16 mouse cellular contexts compared by ENCODE assay signal in genomic region chr14:110871339-110871738, GRCm38 (mm10).
"Had no signal": no experiment of that assay in that cellular context is flagged by ENCODE, and none has a peak within 500 bp of the region (broad histone marks: within the 10 kb centered on the region; RNA-seq: fewer than 3 reads in every experiment).

No protein-coding gene starts in this region.

- DNase-seq: retina, postnatal 1 day; right cerebral cortex, adult 18-20 months; right cerebral cortex, postnatal 14 days; right cerebral cortex, postnatal 25 days; right cerebral cortex, postnatal 4 days; spleen, adult 18-20 months; thymus, adult 18-20 months; thymus, adult 2 months; thymus, postnatal 14 days; thymus, postnatal 25 days; thymus, postnatal 36 days; thymus, postnatal 4 days had no signal

- H3K4me2 ChIP-seq: neural tube, embryonic 13.5 days; neural tube, embryonic 15.5 days; stomach, embryonic 15.5 days had no signal

- H3K9me3 ChIP-seq: neural tube, embryonic 13.5 days; neural tube, embryonic 15.5 days; stomach, embryonic 15.5 days had no signal

- H3K27ac ChIP-seq: neural tube, embryonic 13.5 days; neural tube, embryonic 15.5 days; stomach, embryonic 15.5 days; stomach, postnatal 0 days had no signal

- H3K27me3 ChIP-seq: neural tube, embryonic 13.5 days; neural tube, embryonic 15.5 days; stomach, embryonic 15.5 days had no signal

- H3K9ac ChIP-seq: neural tube, embryonic 13.5 days; neural tube, embryonic 15.5 days; stomach, embryonic 15.5 days had no signal

- H3K4me3 ChIP-seq: neural tube, embryonic 13.5 days; neural tube, embryonic 15.5 days; stomach, embryonic 15.5 days had no signal

- H3K36me3 ChIP-seq: neural tube, embryonic 13.5 days; neural tube, embryonic 15.5 days; stomach, embryonic 15.5 days had no signal

- H3K4me1 ChIP-seq: neural tube, embryonic 13.5 days; neural tube, embryonic 15.5 days; stomach, embryonic 15.5 days had no signal
